Mouse (Mus musculus) neural tube, embryonic 10.5 days (tissue): Measurements from ENCODE around the gene Gm20696.

ENCODE experiments used
- DNase-seq: peaks from one replicate; pipeline ENCODE4 v3.0.0-alpha.2; 2017; ENCODE audit warnings: low spot score; ENCODE audit errors: extremely low spot score

Gm20696 gene

GRCm38 (mm10) chr6:99446801-99447415 is 219.7 kb downstream of the Gm20696 start:
- DNase-seq: no peak

GRCm38 (mm10) chr6:99443460-99443859 is 223.1 kb downstream of the Gm20696 start:
- no peak for DNase-seq

GRCm38 (mm10) chr6:99441100-99441499 is 225.5 kb downstream of the Gm20696 start:
- no peak for DNase-seq

- DNase-seq: no peak
Measured at GRCm38 (mm10) chr6:99440606-99441005, 226.0 kb downstream of the Gm20696 start.

- DNase-seq: peak; percentile 49
Measured at GRCm38 (mm10) chr6:99439878-99440361, 226.7 kb downstream of the Gm20696 start.

GRCm38 (mm10) chr6:99439214-99439877 is 227.3 kb downstream of the Gm20696 start:
- no peak for DNase-seq

GRCm38 (mm10) chr6:99436371-99436770 is 230.2 kb downstream of the Gm20696 start:
- no peak for DNase-seq

GRCm38 (mm10) chr6:99435140-99435539 is 231.5 kb downstream of the Gm20696 start:
- DNase-seq: no peak

- no peak for DNase-seq
Measured at GRCm38 (mm10) chr6:99433006-99433405, 233.6 kb downstream of the Gm20696 start.

GRCm38 (mm10) chr6:99431941-99432340 is 234.7 kb downstream of the Gm20696 start:
- DNase-seq: no peak

- DNase-seq: no peak
Measured at GRCm38 (mm10) chr6:99430560-99430959, 236.0 kb downstream of the Gm20696 start.

- no peak for DNase-seq
Measured at GRCm38 (mm10) chr6:99429378-99430131, 237.0 kb downstream of the Gm20696 start.

GRCm38 (mm10) chr6:99428961-99429360 is 237.6 kb downstream of the Gm20696 start:
- no peak for DNase-seq

GRCm38 (mm10) chr6:99427301-99427700 is 239.3 kb downstream of the Gm20696 start:
- no peak for DNase-seq

GRCm38 (mm10) chr6:99425044-99425443 is 241.6 kb downstream of the Gm20696 start:
- DNase-seq: no peak

GRCm38 (mm10) chr6:99420666-99421065 is 245.9 kb downstream of the Gm20696 start:
- DNase-seq: no peak

- no peak for DNase-seq
Measured at GRCm38 (mm10) chr6:99412598-99412997, 254.0 kb downstream of the Gm20696 start.

- DNase-seq: no peak
Measured at GRCm38 (mm10) chr6:99409602-99410001, 257.0 kb downstream of the Gm20696 start.

- DNase-seq: no peak
Measured at GRCm38 (mm10) chr6:99408880-99409279, 257.7 kb downstream of the Gm20696 start.

- DNase-seq: no peak
Measured at GRCm38 (mm10) chr6:99403755-99404390, 262.7 kb downstream of the Gm20696 start.

GRCm38 (mm10) chr6:99402941-99403340 is 263.7 kb downstream of the Gm20696 start:
- no peak for DNase-seq

GRCm38 (mm10) chr6:99402370-99402769 is 264.2 kb downstream of the Gm20696 start:
- no peak for DNase-seq
